Mouse (Mus musculus) layer of hippocampus, postnatal 36 days (tissue): ENCODE results near the gene Dnajc1. TPM values are rescaled to one million over a fixed set of nuclear protein-coding genes. Genes with fewer than 3 reads are reported as not detected.

Experiments used
- DNase-seq, 2 experiments: peaks; one replicate each; pipeline ENCODE4 v3.0.0; 2022
- total RNA-seq, 2 experiments: library from RNA; stranded (reverse); gene quantifications; 2 replicates each; pipeline ENCODE4 v1.2.3; 2021

The Dnajc1 gene
- total RNA-seq, 2 experiments from 2014 or later = 27.4 to 31.1 TPM

DNA sequence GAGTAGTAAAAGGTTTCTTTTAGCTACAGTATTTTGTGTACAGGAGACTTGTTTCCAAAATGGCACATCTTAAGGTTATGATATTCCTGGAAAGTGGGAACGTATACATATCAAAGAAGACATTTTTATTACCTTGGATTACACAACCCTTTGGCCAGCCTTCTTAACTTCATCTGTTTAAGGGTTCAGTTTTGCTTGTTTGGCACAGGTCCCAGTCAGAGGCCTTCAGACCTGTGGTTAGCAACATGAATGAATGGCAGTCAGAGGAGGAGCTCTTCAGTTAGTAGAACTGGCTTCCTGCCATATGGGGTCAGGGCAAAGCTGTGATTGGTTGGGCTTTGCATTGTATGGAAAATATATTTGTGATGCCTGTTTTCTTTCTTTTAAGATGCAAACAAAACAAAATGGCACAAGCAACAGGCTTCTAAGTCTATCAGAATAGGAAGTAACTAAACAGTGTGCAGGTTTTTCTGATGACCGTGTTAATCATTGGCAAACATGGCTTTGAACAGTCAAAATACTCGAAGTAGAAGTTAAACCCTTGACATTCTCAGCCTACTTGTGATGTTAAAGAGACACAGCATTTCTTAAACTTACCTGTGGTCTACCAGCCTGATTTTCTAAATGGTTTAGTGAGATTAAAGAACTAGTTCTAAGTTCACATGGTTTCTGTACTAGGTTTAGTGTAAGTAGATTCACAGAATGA lies 196.8 kb downstream of the Dnajc1 start:
- no peak for DNase-seq

DNA sequence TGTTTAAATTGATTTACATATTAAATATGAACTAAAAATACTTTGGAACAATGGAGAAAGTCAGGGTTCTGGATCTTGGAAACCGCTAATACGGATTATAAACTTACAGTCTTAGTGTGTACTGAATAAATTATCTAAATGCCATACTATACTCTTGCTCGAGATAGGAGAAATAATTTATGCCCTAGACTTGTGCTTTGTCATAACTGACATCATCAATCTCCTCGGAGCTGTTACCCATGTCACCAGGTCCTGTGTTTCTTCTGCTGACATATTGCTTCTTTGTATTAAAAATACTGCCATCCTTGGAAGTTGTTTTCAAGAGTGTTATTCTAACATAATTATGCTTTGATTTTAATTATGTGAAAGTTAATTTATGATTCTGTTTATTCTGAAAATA lies 197.3 kb downstream of the Dnajc1 start:
- no peak for DNase-seq

DNA sequence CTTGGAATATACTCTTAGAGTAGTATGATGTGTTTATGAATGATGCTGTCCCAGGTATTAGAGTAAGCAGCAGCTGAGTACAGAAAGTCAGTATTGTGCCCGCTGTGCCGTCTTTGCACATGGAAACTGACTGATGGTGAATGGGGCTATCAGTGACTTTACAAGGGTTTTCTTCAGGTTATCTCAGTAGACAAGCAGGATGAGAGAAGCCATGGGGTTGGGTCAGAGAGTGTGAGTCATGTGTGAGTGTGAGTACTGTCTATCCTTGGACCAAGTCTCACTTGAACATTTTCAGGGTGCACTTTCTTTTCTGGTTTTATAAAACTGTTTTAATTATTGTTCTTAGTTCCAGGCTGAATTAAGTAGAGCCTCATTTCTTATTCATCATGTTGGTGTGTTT lies 204.3 kb downstream of the Dnajc1 start:
- no peak for DNase-seq

DNA sequence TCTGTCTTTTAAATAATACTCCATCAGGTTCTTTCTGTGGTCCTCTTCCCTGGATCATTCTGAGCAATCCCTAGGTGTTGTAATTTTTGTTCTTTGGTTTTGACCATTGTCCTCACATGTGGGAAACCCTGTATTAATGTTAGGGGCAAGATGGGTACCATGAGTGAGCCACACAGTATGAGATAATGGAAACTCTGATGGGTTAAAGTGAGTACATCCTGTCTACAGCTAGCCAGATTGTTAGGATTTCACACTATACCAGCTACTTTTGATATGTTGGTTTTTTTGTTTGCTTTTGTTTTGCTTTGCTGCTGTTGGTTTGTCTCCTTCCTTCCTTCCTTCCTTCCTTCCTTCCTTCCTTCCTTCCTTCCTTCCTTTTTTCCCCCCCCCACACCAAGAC lies 209.6 kb downstream of the Dnajc1 start:
- no peak for DNase-seq

DNA sequence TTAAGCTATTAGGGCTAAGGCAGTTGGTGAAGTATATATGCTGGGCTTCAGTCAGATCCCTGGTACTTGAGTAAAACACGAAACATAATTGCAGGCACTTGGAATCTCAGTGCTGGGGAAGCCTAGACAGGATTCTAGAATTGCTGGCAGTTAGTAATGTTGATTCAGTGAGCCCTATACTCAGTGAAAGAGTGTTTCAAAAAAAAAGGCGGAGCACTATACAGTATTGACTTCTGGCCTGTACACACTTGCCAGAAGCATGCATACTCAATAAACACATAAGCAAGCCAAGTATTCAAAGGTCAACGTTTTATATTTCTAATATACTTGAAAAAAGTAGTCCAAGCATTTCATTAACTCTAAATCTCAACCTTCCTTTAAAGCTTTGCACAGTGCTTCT lies 211.0 kb downstream of the Dnajc1 start:
- no peak for DNase-seq

DNA sequence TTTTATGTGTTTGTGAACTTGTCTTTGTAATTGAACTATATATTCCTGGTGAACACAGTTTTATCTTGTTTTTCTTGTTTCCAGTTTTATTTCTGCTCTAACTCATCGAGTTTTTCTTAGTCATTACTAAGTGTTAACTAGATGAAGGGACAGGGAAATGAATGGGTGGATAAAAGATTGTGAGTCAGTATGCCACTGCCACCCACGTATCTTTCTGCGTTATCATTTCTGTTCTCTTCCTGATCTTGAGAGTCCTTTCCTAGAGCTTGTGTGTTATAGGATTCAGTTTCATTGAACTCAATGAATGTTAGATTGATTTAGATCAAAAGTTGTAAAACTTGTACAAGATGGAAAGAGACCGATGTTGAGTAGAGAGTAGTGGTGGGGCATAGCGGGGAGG lies 212.3 kb downstream of the Dnajc1 start:
- no peak for DNase-seq

DNA sequence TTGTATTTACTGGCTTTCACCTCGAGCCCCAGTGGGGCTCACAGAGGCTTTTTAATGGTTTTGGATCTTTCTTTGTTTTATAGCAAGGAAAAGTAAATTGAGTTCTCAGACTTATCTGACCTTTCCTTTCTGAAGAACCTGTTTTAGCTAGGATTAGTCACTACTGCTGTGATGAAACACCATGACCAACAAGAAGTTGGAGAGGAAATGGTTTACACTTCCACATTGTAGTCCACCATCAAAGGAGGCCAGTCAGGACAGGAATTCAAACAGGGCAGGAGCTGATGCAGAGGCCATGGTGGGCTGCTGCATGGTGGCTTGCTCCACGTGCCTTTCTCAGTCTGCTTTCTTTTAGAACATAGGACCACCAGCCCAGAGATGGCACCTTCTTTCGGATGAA lies 216.4 kb downstream of the Dnajc1 start:
- DNase-seq = no peak

DNA sequence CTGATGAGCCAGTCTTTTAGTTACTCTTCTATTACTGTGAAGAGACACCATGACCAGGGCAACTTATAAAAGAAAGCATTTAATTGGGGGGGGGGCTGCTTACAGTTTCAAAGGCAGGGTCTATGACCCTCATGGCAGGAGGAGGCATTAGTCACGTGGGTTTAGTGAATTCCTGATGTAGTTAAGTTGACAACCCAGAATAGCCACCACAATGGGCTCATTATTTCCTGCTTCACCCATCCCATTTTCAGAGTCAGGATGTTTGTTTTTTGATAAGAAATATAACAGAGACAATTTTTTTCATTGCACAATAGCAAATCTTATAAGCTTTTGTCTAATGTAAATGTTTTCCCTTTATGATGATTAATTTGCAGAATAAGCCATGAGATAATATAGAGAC lies 217.4 kb downstream of the Dnajc1 start:
- DNase-seq = no peak

DNA sequence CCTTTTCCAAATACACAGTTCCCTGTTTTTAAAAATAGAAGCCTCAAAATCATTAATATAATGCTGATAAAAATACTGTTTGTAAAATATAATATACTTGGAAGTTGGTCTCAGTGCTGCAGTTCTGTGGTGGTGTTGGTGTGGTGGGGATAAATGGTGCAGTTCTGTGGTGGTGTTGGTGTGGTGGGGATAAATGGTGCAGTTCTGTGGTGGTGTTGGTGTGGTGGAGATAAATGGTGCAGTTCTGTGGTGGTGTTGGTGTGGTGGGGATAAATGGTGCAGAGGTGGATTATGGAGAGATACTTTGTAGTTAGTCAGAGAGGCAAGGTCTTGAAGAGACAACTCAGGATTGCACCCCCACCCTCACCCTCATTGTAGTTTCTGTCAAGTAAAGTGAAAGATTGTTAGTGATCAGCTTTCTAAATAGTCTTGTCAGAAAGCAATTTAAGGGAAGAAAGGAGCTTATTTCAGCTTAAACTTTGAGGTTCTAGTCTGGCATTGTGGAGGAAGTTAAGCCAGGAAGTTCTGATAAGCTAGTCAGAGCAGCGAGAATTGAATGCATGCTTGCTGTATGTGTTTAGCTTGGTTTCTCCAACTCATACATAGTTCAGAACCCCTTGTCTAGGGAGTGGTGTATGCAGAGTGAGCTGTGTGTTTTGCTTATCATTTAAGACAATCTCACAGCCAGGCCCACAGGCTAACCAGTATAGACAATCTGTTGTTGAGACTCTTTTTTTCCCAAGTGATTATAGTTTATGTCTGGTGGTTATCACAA lies 223.3 kb downstream of the Dnajc1 start:
- no peak for DNase-seq

DNA sequence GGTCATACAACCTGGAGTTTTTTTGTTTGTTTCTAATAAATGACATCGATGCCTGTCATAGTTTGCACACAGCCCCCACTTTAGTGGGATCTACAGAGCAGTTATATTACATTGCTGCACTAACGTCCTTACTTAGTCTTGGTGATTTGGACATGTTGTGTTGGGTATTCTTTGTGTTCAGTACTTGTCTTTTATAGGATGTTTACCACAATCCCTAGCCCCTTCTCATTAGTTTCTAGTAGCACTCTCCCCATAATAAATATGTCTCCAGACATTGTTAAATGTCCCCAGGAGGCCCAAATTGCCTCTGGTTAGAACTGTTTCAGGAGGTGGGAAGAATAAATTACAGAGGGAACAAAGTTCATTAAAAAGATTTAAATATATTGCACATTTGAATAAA lies 227.1 kb downstream of the Dnajc1 start:
- DNase-seq = no peak

DNA sequence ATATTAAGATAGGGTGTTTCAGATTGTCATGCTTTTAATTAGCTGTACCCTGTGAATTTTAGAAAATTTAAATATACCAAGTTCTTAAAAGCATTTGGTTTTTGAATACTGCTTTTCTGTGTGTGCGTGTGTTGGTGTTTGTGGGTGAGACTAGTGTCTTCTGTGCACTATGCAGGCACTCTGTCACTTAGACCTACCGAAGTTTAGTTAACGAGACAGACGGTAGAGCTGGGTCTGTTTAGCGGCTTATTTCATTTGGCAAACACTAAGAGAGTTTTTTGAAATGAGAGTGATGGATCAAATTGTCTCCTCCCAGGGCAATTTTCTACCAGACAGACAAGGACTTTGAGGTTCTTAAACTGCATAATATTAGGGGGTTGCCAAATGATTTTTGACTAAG lies 231.6 kb downstream of the Dnajc1 start:
- DNase-seq = no peak

DNA sequence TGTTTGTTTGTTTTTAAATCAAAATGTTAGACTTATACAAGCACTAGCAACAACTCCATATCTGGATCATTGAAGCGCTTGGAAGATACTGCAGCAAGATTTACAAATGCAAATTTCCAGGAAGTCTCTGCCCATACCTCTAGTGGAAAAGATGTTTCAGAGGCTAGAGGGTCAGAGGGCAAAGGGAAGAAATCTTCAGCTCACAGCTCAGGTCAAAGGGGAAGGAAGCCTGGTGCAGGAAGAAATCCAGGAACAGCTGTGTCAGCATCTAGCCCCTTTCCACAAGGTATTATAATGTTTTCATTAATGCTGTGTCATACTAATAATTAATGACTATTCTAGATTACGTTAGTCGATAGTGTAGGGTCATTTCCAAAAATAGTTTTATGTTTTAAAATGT lies 233.2 kb downstream of the Dnajc1 start:
- no peak for DNase-seq

DNA sequence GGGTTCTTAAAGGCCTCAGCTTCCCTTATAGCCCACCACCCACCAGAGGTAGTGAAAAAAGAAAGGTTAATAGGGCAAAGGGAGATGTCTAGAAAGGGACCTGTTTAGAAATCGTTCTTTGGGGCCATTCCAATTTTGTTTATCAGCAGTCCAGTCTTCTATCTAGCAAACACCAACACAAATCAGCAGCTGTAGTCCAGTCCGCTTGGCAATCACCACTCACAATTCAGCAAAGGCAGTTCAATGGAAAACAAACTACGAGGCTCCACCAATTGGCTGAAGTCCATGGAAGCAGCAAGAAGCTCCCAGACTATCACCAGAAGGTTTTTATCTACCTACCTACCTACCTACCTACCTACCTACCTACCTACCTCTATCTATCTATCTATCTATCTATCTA lies 236.5 kb downstream of the Dnajc1 start:
- DNase-seq = no peak
